Mouse (Mus musculus) left cerebral cortex, postnatal 14 days (tissue): Measurements from ENCODE around the gene Mettl16. TPM values are rescaled to one million over a fixed set of nuclear protein-coding genes. Genes with fewer than 3 reads are reported as not detected.

Experiments
- DNase-seq, 2 experiments: peaks; one replicate each; pipeline ENCODE4 v3.0.0; 2021 to 2022; ENCODE audit warnings: low spot score in 2 of 2, mixed read lengths in 1 of 2
- intact Hi-C: fragments of 180-260 bp; cut with DNase I; formaldehyde crosslinking; loops from one replicate; pipeline ENCODE4 v1.15.1; 2025
- microRNA-seq, 2 experiments: library from miRNA; unstranded; fragments of <30 nt; microRNA quantifications; one replicate each; pipeline ENCODE4 v1.2.0; 2022
- total RNA-seq, 2 experiments: library from RNA; stranded (reverse); gene quantifications; 2 replicates each; pipeline ENCODE4 v1.2.3; 2021

The Mettl16 gene
- total RNA-seq, 2 experiments from 2014 or later: 19.2 to 24.0 TPM

DNA sequence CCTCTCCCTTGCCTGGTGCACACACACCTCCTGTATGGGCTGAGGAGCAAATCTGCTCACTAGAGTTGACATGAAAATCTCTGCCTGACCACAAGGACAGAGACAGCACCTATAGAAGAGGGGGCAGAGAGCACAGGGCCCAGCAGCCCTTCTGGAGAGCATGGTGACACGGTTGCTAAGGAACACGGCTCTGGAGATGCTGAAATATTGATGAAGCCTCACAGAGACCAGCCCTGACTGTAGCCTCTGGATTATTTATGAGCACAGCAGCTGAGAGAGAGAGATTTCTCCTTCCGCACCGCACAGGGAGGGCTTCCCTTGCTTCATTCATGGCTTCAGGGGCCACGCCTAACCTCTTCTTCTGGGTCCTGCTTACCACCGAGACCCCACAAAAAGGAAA, 99.0 kb downstream of the Mettl16 start:
- intact Hi-C loops: no loop called here
- DNase-seq: no peak

DNA sequence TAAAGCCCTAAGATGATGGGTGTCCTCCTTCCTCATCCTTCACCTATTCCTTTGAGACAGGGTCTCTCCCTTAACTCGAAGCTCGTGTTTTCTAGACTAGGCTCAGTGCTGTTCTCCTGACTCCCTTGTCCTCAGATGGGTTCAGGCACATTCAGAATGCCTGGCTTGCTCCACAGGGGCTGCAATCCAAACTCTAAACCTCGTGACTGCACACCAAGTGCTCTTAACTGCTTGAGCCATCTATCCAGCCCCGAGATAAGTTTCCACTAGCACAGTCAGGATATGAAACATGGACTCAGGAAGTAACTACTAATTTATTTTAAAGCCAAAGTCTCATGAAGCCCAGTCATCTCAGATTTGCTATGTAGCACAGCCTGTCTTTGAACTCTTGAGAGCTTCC, 99.9 kb downstream of the Mettl16 start:
- intact Hi-C loops: no loop called here
- no peak for DNase-seq

DNA sequence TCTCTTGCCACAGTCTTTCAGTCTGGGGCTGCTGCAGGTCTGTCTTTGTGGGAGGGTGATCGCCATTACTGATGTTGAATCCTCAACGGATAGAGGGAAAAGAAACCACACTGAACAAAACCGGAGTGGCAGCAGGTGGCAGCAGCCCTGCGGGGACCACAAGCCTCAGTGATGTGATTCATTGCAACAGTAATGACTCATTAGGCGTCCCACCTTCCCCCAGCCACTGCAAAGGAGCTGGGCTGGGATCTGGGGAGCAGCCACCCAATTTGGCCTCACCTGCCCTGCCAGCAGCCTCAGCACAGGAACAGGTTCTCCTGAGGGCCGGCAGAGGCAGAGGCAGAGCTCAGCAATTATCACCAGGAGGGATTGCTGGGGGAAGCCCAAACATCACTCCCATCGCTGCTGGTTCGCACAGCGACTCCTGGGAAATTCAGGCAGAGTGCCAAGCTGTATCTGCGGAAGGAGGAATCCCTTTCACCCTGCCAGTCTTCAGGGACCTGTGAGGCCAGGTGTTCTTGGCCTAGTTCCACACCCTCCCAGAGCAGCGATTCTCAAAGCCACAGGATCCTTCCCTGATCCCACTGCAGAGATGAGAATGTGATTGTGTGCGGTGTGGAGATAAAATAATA, 100.5 kb downstream of the Mettl16 start:
- DNase-seq: peak; percentile 65 to 67
- intact Hi-C loops: no loop called here

DNA sequence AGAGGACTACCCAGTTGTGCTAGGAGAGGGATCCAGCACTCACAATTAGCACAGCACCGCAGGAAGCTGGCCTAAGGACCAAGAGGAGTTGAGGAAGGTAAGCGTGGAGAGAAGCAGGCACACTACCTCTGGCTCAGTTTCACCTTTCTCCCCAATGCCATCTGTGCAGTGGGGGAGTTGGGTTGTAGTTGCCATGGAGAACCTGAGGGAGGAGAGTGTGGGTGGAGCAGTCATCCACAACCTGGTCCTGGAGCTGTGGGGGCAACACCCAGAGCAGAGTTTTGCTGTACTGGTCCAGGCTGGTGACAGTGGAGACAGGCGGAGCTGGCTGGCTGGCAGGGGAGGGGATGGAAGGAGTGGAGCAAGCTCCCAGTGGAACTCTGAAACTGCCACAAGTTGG, 104.0 kb downstream of the Mettl16 start:
- intact Hi-C loops: no loop called here
- no peak for DNase-seq

DNA sequence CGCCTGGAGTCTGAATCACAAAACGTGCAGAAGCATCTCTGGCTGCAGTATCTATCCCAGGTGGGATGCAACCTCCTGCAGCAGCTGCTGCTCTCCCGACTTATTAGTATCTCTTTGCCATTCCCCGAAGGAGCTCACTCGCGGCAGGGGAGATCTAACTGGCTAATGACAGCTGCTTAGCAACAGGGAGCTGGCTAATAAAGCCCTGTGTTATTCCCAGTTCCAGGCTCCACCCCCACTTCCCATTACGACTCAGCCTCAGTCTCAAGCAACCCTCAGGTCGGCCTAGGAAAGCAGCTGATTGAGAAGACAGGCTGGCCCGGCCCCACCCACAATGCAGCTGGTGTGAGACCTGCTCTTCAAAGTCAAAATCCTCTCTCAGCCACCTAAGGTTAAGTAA, 106.2 kb downstream of the Mettl16 start:
- DNase-seq: peak; percentile 69 to 83
- intact Hi-C loops: no loop called here

Small RNAs within 50 kb of the gene (microRNA-seq; reads per million reads assigned to microRNA genes)
- 1.0 to 1.1 reads per million in 2 experiments for gene Mir6926

Other genes starting within 250 kb of the Mettl16 start
- gene Rap1gap2, start 159.9 kb upstream of the Mettl16 start, total RNA-seq: 100 to 1,000 TPM; 179 to 181 TPM
- 10 to 100 TPM; 23.1 to 23.4 TPM for gene Ccdc92b, start 151.2 kb upstream of the Mettl16 start, total RNA-seq
- gene Cluh, start 121.3 kb upstream of the Mettl16 start, total RNA-seq: 10 to 100 TPM; 61.5 to 62.1 TPM
- 100 to 1,000 TPM; 441 to 446 TPM for gene Pafah1b1, start 46.2 kb upstream of the Mettl16 start, total RNA-seq
- gene Mnt, start 60.1 kb downstream of the Mettl16 start, total RNA-seq: 10 to 100 TPM; 31.5 to 32.0 TPM
- gene Sgsm2, start 126.2 kb downstream of the Mettl16 start, total RNA-seq: 10 to 100 TPM; 65.9 to 68.4 TPM
- gene Tsr1, start 127.2 kb downstream of the Mettl16 start, total RNA-seq: 10 to 100 TPM; 29.6 to 33.0 TPM
- gene Smg6, start 155.0 kb downstream of the Mettl16 start, total RNA-seq: 10 to 100 TPM; 22.0 to 22.9 TPM
- gene Srr, start 155.1 kb downstream of the Mettl16 start, total RNA-seq: 100 to 1,000 TPM; 101 to 103 TPM